Mouse (Mus musculus) yolk sac, embryonic 10.5 days (tissue): ENCODE results near the gene Rhox3a2.
"Not testable (repeated sequence)": the region's sequence is repeated elsewhere in the genome, so short reads cannot be mapped to it uniquely, and the experiment has no call there.

Experiments used
- DNase-seq: peaks from one replicate; pipeline ENCODE4 v3.0.0-alpha.2; 2017; ENCODE audit warnings: low spot score

The Rhox3a2 gene

DNA sequence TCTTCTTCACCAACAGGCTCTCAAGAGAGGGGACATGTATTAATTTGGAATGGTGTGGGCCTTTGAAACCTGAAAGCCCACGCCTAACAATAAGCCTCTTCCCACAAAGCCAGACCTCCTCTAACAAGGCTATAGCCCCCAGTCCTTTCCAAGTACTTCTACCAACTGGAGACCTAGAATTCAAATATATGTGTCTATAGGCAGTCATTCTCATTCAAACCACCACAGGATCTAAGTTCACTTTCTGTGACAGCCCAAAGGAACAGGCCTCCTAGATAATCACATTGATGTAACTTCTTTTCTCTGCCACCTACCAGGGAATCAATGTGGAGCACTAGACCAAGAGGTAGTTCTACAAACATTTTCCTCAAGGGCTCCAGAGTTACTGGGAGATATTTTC lies at the start of gene Rhox3a2:
Gene Rhox3a2, plus strand, starts transcription at position 301 of the 400 bp plus-strand sequence.
- not testable (repeated sequence) for DNase-seq

DNA sequence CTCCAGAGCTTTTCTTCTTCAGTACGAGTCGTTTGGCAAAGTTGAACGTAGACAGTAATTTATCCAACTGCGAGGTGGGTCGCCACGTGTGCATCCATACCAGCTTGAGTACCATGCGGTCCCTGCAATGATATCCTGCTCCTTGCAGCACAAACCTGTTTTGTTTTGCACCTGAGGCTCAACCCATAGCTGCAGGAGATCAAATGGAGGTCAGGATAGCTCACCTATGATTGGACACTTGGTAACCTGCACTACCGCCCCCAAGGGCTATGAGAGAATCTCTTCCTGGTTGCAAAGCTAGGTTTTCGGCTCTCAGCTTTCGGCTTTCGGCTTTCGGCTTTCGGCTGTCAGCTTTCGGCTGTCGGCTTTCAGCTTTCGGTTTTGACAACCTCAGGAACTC lies 10.7 kb downstream of the Rhox3a2 start, which contains the start of gene Rhox4a2:
Gene Rhox4a2, plus strand, starts transcription at position 301 of the 400 bp plus-strand sequence.
- not testable (repeated sequence) for DNase-seq

DNA sequence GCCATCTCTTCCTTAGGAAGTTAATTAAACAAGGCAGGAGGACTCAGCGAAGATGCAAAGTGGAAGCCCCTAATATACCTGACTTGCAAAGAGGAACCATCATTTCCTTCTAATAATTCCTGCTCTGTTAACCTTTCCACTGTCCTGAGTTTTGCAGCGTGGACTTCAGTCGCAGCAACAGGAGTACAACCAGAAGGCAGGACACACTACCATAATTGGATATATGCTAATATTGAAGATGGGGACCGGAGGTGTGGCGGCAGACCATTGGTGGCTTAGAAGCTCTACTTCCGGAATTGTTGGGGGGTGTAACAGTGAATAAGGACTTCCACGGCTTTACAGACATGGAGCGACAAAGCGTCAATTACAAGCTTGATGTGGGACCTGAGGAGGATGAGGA lies 31.9 kb downstream of the Rhox3a2 start, which contains the start of gene Rhox2b:
Gene Rhox2b, plus strand, starts transcription at position 301 of the 400 bp plus-strand sequence.
- not testable (repeated sequence) for DNase-seq

DNA sequence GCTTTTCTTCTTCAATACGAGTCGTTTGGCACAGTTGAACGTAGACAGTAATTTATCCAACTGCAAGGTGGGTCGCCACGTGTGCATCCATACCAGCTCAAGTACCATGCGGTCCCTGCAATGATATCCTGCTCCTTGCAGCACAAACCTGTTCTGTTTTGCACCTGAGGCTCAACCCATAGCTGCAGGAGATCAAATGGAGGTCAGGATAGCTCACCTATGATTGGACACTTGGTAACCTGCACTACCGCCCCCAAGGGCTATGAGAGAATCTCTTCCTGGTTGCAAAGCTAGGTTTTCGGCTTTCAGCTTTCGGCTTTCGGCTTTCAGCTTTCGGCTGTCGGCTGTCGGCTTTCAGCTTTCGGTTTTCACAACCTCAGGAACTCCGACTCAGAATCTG lies 52.4 kb downstream of the Rhox3a2 start, which contains the start of gene Rhox4b:
Gene Rhox4b, plus strand, starts transcription at position 301 of the 400 bp plus-strand sequence.
- DNase-seq = not testable (repeated sequence)
